Mouse (Mus musculus) hindbrain, embryonic 11.5 days (tissue): ENCODE results near the gene Myom1. TPM values are rescaled to one million over a fixed set of nuclear protein-coding genes. Genes with fewer than 3 reads are reported as not detected.

ENCODE experiments used
- polyA plus RNA-seq: library from polyadenylated mRNA; unstranded; fragments of >200 nt; fragmentation: Nextera tagmentation; extraction: Ambion mirVana; gene quantifications from 2 replicates; pipeline ENCODE4 v1.2.1, GENCODE M21; 2014

Myom1 gene
- polyA plus RNA-seq, 1 experiment from 2014 or later = 2.0 TPM

Other genes starting within 250 kb of the Myom1 start
- gene Tgif1, start 149.1 kb upstream of the Myom1 start, polyA plus RNA-seq = 61.6 and 66.0 TPM in 2 replicates
- 448 and 472 TPM in 2 replicates for gene Myl12a, start 245 bp downstream of the Myom1 start, polyA plus RNA-seq
- gene Lpin2, start 179.9 kb downstream of the Myom1 start, polyA plus RNA-seq = 33.8 and 39.4 TPM in 2 replicates